ENCODE assay signal across 16 mouse cellular contexts in genomic region chr10:82634348-82634747, GRCm38 (mm10). TPM values are rescaled to one million over a fixed set of nuclear protein-coding genes. Genes with fewer than 3 reads are reported as not detected.
"Had no signal": no experiment of that assay in that cellular context is flagged by ENCODE, and none has a peak within 500 bp of the region (broad histone marks: within the 10 kb centered on the region; RNA-seq: fewer than 3 reads in every experiment).

No protein-coding gene starts in this region.

- DNase-seq: kidney, adult 9 months; kidney, postnatal 14 days; kidney, postnatal 4 days; liver, embryonic 13.5 days; lung, adult 2 months; lung, postnatal 14 days; right cerebral cortex, adult 18-20 months; right cerebral cortex, postnatal 14 days; right cerebral cortex, postnatal 4 days; thymus, adult 2 months; thymus, postnatal 14 days; thymus, postnatal 4 days had no signal

- H3K4me3 ChIP-seq: liver, embryonic 13.5 days; midbrain, embryonic 13.5 days had no signal

- H3K27ac ChIP-seq: liver, embryonic 13.5 days; macrophage; midbrain, embryonic 13.5 days; stomach, postnatal 0 days had no signal

RNA-seq across cellular contexts. Expression of gene Glt8d2, which starts 56.1 kb away (rescaled TPM):
- polyA plus RNA-seq: liver, adult 2 months; macrophage had no signal
